Mouse (Mus musculus) liver, adult 2 months (tissue): ENCODE results near the gene Slc12a7.

Experiments
- CTCF ChIP-seq: fragments of 200-500 bp; IDR thresholded peaks from 2 replicates; pipeline ENCODE4 v1.5.1; 2011; ENCODE audit warnings: low read depth, low read length, control low read depth
- POLR2A ChIP-seq: fragments of 200-500 bp; IDR thresholded peaks from 2 replicates; pipeline ENCODE4 v1.6.1; 2011; ENCODE audit warnings: low read length, control low read depth; ENCODE audit not compliant: insufficient read depth; ENCODE audit errors: extremely low read depth

DNA sequence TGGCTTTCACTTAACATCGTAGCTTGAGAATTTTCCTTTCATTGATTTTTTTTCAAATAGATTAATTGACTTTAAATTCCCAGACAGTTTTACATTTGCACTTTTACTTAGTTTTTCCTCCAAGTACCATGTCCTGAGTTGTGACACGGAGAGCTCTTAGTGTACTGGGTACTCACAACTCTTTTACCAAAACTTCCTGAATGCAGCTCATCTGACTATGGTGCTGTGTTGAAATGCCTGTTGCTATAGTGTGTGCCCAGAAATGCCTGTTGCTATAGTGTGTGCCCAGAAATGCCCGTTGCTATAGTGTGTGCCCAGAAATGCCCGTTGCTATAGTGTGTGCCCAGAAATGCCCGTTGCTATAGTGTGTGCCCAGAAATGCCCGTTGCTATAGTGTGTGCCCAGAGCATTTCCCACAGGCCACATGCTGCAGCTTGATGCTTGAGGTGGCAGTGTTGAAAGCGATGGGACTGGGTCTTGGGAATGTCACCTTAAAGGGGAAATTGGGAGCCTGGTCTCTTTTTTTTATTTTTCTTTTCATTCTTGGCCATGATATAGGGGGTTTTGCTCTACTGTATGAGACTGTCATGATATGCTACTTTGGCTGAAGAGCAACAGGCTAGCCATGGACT is 28.1 kb upstream of the Slc12a7 start, which contains the start of gene Slc6a19:
- TF ChIP-seq POLR2A (no peak), CTCF (no peak)
